Mouse (Mus musculus): ENCODE data around the gene Dut. TPM values are rescaled to one million over a fixed set of nuclear protein-coding genes. Genes with fewer than 3 reads are reported as not detected.

Dut gene
- polyA plus RNA-seq (2017; shearing (Covaris generic)), result 100 to 1,000 TPM in 1 of 2 experiments, 10 to 100 TPM in 1; 75.8 to 104 TPM

DNA sequence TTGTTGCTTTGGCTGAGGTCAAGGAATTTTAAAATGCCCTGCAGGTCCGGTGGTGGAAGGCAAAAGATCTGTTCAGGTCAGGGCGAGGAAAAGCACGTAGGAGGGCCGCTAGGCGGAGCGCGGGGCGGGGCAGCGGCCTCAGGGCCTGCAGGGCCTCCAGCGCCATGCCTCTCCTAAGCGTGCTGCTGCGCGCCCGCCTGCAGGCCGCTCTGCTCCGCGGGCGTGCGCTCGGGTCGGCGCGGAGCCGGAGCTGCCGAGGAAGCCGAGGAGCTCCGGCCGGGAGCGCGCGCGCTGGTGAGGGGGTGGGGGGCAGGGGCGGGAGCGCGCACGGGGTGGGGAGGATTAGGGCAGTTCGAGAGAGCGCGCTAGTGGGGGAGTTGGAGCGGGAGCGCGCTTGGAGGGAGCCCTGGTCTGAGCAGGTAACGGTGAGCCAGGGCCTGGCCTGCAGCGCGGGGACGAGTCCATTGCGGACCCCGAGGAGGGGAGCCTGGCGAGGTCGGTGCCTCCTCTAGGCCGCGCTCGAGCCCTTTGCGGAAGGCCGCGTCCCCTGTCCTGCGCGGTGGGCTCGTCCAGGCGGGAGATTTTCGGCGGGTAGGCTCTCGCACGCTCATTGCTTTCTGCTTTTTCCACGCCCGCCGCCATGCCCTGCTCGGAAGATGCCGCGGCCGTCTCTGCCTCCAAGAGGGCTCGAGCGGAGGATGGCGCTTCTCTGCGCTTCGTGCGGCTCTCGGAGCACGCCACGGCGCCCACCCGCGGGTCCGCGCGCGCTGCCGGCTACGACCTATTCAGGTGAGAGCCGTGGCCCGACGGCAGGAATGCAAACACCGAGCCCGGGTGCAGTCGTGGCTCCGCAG, at the start of gene Dut:
Dut (plus strand) TSS at position 83 of the 854 bp plus-strand sequence.

Other genes with a start within 250 kb of the Dut start
- gene Slc24a5, start 179.1 kb upstream of the Dut start, polyA plus RNA-seq (2017; shearing (Covaris generic)), result 1 to 10 TPM; 1.0 to 1.1 TPM
- 10 to 100 TPM; 14.9 to 15.8 TPM for gene Myef2, start 123.5 kb upstream of the Dut start, polyA plus RNA-seq (2017; shearing (Covaris generic))
- gene Ctxn2, start 110.5 kb upstream of the Dut start, polyA plus RNA-seq (2017; shearing (Covaris generic)), result not detected
- gene Slc12a1, start 94.7 kb upstream of the Dut start, polyA plus RNA-seq (2017; shearing (Covaris generic)), result under 1 TPM in 1 of 2 experiments, not detected in 1; 0.09 TPM

Measured in activated CD4-positive, CD25-positive, alpha-beta regulatory T cell (primary cell).